Mouse (Mus musculus) skeletal muscle tissue, postnatal 0 days (tissue): ENCODE results near the gene Pim2. TPM values are rescaled to one million over a fixed set of nuclear protein-coding genes. Genes with fewer than 3 reads are reported as not detected.

Experiments
- polyA plus RNA-seq: library from polyadenylated mRNA; unstranded; fragments of >200 nt; fragmentation: Nextera tagmentation; extraction: Ambion mirVana; gene quantifications from 2 replicates; pipeline ENCODE4 v1.2.1, GENCODE M21; 2015

Pim2 gene
- polyA plus RNA-seq, result 1.0 and 1.1 TPM in 2 replicates

DNA sequence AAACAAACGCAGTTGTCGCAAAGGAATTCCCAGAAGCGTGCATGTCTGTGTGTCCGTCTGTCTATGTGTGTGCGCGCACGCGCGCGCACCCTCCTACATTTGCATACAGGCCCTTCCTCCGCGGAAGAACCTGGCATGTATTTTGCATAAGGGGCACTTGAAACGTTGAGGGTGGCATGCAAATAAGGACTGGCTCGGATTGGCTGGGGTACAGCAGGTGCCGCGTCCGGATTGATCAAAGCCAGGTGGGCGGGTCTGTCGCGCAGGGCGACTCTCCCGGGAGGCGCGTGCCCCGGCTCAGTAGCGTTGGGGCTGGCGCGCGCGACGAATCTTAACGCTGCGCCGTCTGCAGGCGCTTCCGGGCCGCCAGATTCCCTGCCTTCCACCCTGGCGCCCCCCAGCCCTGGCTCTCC lies at the start of gene Pim2:
TSS of gene Pim2 (plus strand) at position 256 of the 413 bp plus-strand sequence.

DNA sequence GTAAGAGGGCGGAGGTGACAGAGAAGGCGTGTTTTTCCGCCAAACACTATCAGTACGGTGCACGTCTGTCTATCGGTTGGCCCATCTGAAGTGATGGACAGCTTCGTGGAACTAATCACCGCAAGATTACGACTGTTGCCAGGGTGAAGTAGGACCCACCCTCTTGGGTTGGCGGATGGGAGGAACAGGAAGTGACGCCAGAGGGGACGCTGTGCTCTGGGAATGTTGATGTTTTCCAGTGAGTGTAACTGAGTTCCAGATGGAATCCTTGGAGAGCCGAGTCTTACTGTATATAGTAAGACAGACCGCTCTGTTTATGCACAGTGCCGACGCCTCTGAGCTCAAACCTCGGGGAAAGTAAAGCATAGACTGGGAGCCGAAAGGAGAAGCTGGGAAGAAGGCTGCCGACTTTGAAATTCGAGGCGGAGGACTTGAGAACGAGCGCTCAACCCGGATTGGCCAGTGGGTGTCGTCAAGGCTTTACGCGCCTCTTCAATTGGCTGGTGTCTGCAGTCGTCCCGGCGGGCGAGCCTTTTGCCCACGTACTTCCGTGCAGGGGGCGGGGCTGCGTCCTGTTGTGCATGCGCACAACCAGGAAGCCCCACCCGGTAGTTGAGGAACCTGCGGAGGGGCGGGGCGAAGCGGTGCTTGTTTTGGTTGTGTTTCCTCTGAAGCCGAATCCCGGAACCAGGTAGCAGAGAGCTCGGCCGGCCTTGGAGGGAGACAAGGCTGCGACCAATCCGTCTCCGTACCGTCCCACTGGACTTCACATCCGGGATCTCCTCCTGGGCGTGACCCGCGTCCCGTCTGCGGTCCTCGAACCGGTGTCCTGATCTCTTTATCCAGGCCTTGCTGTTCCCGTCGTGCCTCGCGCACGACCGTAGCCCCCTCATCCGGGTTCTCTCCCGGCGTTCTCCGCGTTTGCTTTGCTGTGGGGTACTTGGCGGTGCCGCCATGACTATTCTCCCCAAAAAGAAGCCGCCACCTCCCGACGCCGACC lies 36.6 kb upstream of the Pim2 start, which contains the start of gene Otud5:
TSS of gene Otud5 (plus strand) at position 202 of the 1,000 bp plus-strand sequence.

DNA sequence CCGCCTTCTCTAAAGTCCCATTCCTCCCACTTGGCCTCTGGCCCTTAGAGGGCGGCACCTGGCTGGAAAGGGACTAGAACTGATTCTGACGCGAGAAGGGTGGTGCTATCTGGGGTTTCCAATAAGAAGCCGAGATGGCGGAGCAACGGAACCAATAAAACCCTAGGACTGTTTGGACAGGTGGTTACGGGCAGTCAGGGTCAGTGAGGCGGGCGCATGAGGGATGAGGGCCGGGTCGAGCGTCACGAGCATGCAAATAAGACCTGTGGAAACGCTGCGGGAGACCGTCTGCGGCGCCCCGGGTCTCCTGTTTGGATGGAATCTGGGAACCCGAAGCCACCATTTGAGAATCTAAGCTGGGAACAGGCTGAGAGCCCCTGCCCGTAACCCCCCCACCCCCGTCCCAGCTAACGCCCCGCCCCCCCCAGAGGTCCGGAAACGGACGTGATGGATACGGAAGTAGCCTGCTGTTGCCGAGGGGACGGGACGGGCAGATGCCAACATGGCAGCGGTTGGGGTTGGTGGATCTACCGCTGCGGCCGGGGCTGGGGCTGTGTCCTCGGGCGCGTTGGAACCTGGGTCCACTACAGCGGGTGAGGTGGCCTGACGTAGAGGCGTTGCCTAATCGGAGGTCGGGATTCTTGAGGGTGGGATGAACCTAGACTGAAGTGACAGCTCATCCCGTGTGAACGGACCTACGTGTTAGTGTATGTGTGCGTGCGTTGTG lies 5.9 kb downstream of the Pim2 start, which contains the start of gene Slc35a2:
TSS of gene Slc35a2 (plus strand) at position 188 of the 727 bp plus-strand sequence.

DNA sequence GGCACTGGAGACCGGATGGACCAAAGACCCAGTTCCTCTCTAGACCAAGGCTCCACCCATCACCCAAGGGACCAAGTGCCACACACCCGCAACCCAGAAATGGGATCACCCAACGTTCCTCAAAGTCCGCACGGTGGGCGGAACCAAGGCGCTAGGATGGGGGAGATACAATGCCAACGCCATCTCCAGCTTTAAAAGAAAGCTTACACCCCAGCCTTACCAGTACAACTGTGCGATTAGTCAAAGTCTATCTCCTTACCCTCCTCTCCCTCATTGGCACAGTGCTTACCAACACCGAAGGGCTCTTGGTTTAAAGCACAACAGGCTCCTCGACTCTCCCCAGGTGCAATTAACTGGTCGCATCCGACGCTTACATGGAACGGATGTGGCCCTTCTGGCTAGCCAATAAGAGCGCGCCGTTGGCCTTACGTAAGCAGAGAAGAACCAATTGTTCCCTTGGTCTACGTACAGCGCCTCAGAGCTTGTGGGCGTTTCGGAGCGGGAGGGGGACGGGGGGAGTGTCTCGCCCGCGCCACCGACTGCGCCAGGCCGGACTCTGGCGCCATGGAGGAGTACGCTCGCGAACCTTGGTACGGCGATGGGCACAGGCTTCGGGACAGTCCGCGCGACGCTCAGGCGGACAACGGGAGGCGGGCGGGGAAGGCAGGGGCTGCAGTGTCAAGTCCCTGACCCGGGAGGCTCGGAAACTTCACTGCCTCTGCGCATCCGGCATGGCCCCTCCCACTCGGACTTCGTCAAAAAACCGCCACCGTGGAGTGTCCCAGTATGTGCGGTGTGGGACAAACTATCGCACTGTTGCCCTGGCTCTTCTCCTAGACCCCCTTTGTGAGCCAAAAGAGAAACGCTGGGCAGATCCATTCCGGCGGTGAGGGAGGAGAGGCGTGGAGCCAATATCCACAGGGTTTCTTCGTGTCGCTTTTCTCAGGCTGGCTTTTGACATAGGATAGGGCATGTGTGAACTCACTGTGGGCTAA lies 21.1 kb downstream of the Pim2 start, which contains the start of the genes Pqbp1 and Timm17b:
TSS of gene Pqbp1 (minus strand) at position 390 of the 995 bp plus-strand sequence.
TSS of gene Timm17b (plus strand) at position 478 of the 995 bp plus-strand sequence.

DNA sequence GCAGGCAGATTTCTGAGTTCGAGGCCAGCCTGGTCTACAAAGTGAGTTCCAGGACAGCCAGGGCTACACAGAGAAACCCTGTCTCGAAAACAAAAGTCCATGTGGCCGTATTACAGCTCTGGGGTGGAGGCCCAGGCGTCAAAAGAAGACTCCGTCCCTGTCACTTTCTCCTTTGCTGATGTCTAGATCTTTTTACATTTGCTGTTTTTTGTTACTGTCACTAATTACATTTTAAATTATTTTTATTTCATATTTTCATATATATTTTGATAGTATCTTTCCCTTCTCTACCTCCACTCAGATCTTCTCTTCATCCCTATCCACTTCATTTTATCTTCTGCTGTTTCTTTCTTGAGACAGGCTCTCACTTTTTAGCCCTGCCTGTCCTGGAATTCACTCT lies 29.7 kb downstream of the Pim2 start, which contains the start of gene Gm10491:
TSS of gene Gm10491 (minus strand) at position 101 of the 400 bp plus-strand sequence.

DNA sequence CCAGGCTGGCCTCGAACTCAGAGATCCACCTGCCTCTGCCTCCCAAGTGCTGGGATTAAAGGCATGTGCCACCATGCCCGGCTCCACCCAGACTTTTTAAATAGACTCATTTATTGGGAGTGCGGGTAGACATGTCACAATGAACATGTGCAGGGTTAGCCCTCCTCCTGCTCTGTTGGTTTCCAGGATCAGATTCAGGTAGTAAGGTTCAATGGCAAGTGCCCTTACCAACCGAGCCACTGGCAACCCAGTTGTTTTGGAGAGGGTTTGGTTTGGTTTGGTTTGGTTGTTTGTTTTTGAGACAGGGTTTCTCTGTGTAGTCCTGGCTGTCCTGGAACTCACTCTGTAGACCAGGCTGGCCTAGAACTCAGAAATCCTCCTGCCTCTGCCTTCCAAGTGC lies 31.2 kb downstream of the Pim2 start, which contains the start of gene Gm10490:
TSS of gene Gm10490 (plus strand) at position 301 of the 400 bp plus-strand sequence.

DNA sequence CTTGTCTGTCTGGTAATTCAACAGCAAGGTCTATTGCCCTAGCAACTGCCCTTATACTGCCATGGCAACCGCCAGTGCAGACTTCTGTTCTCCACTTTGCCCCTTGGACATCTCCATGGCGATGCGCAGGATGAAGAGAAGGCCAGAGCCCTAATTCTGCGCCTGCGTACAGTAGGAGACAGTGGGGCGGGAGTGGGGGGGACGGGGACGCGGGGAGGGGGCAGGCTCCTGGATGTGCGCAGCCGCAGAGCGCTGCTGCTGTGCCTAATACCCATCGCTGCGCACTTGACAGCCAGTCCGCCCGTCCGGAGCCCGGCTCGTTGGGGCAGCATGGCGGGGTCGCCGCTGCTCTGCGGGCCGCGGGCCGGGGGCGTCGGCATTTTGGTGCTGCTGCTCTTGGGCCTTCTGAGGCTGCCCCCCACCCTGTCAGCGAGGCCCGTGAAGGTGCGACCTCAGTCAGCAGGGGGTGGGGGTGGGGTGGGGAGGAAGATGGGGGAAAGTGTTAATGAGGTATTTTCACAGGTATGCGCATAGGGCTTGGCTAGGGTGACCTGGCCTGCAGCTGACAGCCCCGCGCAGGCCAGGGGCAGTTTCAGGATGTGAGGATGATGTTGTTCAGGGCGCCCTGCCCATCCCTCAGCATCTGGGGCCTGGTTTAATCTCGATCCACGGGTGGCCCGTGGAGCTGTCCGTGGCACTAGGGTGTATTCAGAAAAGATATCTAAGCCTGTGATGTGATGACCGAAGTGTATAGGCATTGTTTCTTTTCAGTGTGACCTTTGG lies 41.7 kb downstream of the Pim2 start, which contains the start of gene Pcsk1n:
TSS of gene Pcsk1n (plus strand) at position 222 of the 783 bp plus-strand sequence.

DNA sequence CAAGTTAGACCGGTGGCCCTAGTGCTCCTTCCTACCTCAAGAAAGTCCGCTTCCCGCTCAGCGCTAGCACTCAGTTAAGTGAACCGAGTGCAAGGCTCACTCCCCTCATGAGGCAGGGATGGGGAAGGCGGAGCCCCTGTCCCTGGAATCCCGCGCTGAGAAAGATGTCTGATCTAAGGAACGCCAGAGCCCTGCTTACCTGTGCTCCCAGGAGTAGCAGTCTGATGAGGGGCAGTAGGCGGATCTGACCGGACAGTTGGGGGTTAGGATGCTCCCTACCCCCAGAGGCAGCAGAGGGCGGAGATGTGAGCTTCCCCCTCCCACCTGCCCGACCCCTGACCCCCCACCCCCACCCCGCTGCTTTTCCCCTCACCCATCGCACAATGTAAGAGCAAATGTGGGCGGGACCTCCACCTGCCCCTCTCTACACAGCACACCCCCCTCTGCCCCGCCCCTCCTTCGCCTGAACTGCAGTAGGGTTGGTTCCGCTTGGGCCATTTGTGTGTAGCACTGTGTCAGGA lies 50.3 kb downstream of the Pim2 start, which contains the start of gene Eras:
TSS of gene Eras (minus strand) at position 338 of the 521 bp plus-strand sequence.

Other genes starting within 250 kb of the Pim2 start
- gene Syp, start 239.8 kb upstream of the Pim2 start, polyA plus RNA-seq, result 0.38 and 0.44 TPM in 2 replicates
- 5.2 and 5.6 TPM in 2 replicates for gene Prickle3, start 221.0 kb upstream of the Pim2 start, polyA plus RNA-seq
- 105 and 108 TPM in 2 replicates for gene Plp2, start 206.9 kb upstream of the Pim2 start, polyA plus RNA-seq
- gene Magix, start 197.0 kb upstream of the Pim2 start, polyA plus RNA-seq, result 1.1 and 1.4 TPM in 2 replicates
- 19.0 and 19.1 TPM in 2 replicates for gene Gpkow, start 181.1 kb upstream of the Pim2 start, polyA plus RNA-seq
- 35.2 and 35.6 TPM in 2 replicates for gene Wdr45, start 163.9 kb upstream of the Pim2 start, polyA plus RNA-seq
- not detected in 2 replicates for gene Gm45208, start 156.0 kb upstream of the Pim2 start, polyA plus RNA-seq
- gene Praf2, start 149.8 kb upstream of the Pim2 start, polyA plus RNA-seq, result 17.1 and 24.0 TPM in 2 replicates
- 2.5 and 3.2 TPM in 2 replicates for gene Ccdc120, start 127.4 kb upstream of the Pim2 start, polyA plus RNA-seq
- gene Tfe3, start 115.7 kb upstream of the Pim2 start, polyA plus RNA-seq, result 9.9 and 12.4 TPM in 2 replicates
- 21.5 and 23.4 TPM in 2 replicates for gene Gripap1, start 88.5 kb upstream of the Pim2 start, polyA plus RNA-seq
- gene Kcnd1, start 56.0 kb upstream of the Pim2 start, polyA plus RNA-seq, result 0.35 and 0.51 TPM in 2 replicates
- 17.6 and 21.4 TPM in 2 replicates for gene Otud5, start 36.9 kb upstream of the Pim2 start, polyA plus RNA-seq
- 16.1 and 22.3 TPM in 2 replicates for gene Slc35a2, start 5.8 kb downstream of the Pim2 start, polyA plus RNA-seq
- gene Pqbp1, start 21.0 kb downstream of the Pim2 start, polyA plus RNA-seq, result 50.7 and 56.9 TPM in 2 replicates
- gene Timm17b, start 21.1 kb downstream of the Pim2 start, polyA plus RNA-seq, result 93.9 and 99.0 TPM in 2 replicates
- gene Gm10491, start 29.6 kb downstream of the Pim2 start, polyA plus RNA-seq, result not detected in 2 replicates
- not detected in 2 replicates for gene Gm10490, start 31.3 kb downstream of the Pim2 start, polyA plus RNA-seq
- 0.06 and 0.21 TPM in 2 replicates for gene Pcsk1n, start 41.6 kb downstream of the Pim2 start, polyA plus RNA-seq
- gene Eras, start 50.3 kb downstream of the Pim2 start, polyA plus RNA-seq, result not detected in 2 replicates
- gene Hdac6, start 69.6 kb downstream of the Pim2 start, polyA plus RNA-seq, result 5.4 and 5.6 TPM in 2 replicates
- gene Gata1, start 99.8 kb downstream of the Pim2 start, polyA plus RNA-seq, result 0.66 and 0.77 TPM in 2 replicates
- not detected in 2 replicates for gene Glod5, start 140.2 kb downstream of the Pim2 start, polyA plus RNA-seq
- 9.1 and 10.1 TPM in 2 replicates for gene Suv39h1, start 196.5 kb downstream of the Pim2 start, polyA plus RNA-seq
- 0.35 and 0.71 TPM in 2 replicates for gene Was, start 212.2 kb downstream of the Pim2 start, polyA plus RNA-seq